Mouse (Mus musculus): Measurements from ENCODE around the gene Chat. TPM values are rescaled to one million over a fixed set of nuclear protein-coding genes. Genes with fewer than 3 reads are reported as not detected.

Gene Chat
- not detected for total RNA-seq (2021)

GRCm38 (mm10) chr14:32465889-32466288 is at the start of gene Chat:
Gene Chat (minus strand): TSS chr14:32465989.
- DNase-seq: no peak

GRCm38 (mm10) chr14:32513336-32514032 is 47.7 kb upstream of the Chat start, which contains the start of gene Ercc6:
Gene Ercc6 (plus strand): TSS chr14:32513521.
- DNase-seq: peak; percentile 90 to 91

GRCm38 (mm10) chr14:32512912-32513311 is 47.1 kb upstream of the Chat start:
- DNase-seq: no peak

DNA sequence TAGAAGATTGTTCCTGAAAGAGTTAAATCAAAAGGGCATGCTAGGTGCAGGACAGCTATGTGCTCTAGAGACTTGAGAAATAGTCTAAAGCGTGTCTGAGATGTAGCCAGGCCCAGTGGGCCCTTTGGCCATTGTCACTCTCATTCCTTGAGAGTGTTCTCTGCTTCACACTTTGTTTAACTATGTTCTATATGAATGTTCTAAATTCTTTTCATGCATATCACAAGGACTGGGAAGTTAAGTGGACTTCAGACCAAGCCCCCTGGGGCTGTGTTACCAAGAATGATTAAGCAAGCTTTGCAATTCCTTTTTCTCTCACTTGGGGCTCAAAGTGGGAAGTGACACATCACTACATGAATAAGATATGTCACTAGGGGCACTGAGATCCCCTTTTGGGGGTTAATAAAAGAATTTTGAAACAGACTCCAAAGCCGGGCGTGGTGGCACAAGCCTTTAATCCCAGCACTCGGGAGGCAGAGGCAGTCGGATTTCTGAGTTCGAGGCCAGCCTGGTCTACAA is 43.7 kb upstream of the Chat start:
- DNase-seq: no peak

GRCm38 (mm10) chr14:32508105-32508835 is 42.5 kb upstream of the Chat start:
- no peak for DNase-seq

DNA sequence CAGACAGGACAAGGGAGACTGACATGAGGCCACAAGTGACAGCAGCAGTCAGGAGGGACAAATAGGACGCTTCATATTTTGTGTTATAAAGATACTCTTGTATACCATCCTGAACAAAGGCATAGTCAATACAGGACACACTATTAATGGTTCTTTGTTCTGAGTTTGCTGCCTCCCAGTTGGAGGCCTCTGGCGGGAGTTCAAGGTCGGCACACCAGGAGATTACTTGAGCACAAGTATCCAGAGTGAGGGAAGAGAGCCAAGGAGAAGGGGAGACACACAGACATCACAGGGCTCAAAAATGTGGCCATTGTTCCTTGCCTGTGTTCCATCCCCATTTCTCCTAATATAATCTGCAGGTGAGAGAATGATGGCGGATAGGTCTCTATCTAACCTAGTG is 41.4 kb upstream of the Chat start:
- no peak for DNase-seq

GRCm38 (mm10) chr14:32506329-32506728 is 40.5 kb upstream of the Chat start:
- no peak for DNase-seq

DNA sequence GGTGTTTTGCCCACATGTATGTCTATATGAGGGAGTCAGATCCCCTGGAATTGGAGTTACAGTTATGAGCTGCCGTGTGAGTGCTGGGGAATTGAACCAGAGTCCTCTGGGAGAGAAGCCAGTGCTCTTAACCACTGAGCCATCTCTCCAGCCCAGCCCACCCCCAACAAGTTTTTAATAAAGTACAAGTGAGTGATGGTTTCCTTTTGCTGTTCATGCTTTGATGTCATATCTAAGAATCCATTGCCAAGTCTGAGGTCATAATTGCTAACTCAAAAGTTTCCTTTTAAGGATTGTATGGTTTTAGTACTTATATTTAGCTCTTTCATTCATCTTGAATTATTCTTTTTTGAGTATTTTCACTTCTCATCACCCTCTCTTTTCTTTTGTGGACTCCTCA is 38.1 kb upstream of the Chat start:
- no peak for DNase-seq

GRCm38 (mm10) chr14:32502764-32503688 is 37.2 kb upstream of the Chat start:
- DNase-seq: no peak

- DNase-seq: no peak
Observed at GRCm38 (mm10) chr14:32501303-32501702, 35.5 kb upstream of the Chat start.

DNA sequence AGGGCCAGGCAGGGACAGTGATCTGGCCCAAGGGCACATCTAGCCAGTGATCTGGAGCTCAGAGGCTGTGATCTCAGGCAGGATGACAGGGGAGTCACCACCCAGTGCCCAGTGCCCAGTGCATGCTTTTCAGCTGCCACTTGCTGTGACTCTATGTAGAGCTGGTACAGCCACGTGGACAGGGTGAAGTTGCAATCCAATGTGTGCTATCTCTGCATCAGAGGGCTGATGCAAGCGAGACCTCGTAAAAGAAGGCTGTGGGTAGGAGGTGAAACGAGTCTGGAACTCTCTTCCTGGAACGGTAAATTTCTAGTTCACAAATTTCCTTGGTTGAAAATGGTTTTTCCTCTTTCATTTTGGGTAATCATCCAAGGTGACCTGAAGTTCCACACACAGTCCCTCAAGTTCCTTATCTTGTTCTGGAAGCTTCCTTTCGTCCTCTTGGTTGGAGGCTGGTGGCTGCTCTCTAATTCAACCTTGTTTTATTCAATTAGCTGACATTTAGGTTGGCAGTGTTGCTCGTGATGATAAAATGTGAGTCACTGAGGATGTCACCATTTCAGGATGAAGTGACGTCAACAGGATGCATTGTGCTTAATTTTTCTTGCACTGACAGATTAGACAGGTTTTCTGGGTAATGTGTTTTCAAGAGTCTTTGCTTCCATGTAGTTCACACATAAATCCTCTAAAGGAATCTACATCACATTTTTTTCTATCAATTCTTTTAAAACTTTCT is 30.5 kb upstream of the Chat start:
- DNase-seq: no peak

DNA sequence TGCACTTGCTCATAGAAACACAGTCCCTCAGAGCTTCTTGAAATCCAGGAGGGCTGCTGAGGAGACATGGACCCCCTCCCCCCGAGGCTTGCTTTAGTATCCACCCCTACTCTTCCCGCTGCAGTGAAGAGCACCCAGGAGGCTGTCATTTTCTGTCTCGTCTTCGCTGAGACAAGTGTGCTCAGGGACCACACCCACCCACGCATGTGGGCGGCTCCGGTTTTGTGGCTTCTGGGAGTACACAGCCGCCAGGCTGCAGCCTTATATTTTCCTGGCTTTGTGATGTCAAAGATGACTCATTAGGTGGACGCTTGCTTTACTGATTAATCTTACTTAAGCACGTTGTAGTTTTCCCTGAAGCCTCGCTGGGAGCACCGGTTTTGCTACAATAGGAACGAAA is 26.7 kb upstream of the Chat start:
- peak in 1 of 2 experiments; percentile 9 for DNase-seq

DNA sequence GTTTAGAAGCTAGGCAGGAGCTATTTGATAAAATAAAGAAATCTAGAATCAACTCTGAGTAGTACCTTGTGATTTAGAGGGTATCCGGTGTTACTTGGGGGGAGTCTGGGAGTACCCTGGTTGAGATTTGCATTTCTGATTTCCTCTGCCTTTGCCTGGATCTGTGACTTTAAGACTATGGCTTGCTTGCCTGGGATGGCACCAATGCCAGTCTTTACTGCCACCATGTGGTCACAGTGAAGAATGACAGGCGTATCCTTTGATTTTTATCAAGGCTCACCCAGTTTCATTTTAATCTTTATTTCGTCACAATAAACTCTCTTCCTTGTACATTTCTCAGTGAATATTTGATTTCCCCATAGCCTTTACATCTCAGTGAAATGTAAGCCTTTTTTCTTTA is 16.3 kb upstream of the Chat start:
- DNase-seq: no peak

- DNase-seq: no peak
Observed at GRCm38 (mm10) chr14:32477581-32477980, 11.8 kb upstream of the Chat start.

DNA sequence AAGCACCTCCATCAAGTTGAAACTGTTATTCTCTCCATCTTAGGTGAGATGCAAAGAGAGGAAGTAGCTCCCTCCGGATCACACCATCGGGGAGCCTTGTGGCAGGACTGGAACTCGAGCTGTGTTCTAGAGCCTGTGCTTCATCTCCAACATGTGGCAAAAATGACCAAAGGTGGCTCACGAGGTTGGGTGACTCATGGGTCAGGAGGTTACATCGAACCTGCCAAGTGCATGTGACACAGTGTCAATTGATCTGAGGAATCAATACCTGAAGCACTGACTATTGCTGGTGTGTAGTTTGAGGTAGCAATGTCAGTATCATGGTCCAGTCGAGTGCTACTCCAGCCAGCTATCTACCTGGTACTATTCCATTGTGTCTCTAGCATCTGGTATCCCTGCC is 10.8 kb upstream of the Chat start:
- no peak for DNase-seq

DNA sequence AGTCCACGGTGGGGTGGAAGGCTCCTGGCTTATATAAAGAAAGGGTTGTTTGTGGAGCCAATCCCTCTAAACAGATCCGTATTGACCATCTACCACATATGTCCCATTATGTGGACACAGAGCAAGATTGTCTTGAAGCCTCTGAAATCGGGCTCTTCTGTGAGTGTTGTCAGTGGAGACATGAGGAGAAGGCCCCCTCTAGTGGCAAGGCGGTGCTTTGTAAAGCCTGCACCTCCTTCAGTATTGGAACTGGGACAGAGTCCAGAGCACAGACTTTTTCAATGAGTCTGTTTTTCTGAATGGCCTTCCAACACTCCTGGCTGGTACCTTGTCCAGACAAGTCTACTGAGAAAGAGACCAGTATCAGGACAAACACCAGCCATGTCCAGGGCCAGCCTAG is 7.2 kb upstream of the Chat start:
- DNase-seq: peak; percentile 45 to 51

DNA sequence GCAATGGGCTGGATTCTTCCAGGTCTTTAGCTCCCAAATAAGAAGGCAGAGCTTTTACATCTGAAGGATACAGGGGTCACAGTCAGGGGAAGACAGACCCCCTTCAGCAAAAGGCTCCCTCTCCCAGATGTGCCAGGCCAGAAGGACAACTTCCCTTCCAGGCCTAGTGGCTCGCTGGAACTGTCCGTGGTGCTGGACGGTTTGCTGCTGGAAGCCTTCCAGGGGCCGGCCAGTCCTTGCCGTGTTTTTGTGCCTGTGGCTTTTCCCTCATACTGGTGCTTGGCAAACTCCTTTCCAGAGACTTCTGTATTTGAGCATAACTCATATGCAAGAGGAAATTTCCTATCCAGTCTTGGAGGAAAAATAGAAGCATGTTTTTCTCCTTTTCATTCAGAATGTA is 1.8 kb upstream of the Chat start:
- no peak for DNase-seq

DNA sequence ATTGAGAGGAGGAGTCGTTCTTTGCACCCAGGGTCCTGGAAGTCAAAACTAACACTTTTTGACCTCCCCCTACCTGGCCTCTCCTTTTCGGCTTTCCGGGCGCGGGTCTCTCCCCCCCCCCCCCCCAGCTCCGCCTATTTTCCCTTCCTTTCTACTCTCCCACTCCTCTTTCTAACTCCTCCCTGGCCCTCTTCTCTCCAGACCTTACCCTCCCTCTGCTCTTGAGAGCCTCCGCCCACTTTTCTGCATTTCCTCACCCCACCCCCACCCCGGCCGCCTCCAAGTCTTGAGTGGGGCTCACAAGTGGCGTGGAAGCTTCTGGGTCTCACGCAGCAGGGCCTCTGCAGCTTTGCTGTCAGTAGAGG is 301 bp downstream of the Chat start:
- no peak for DNase-seq

DNA sequence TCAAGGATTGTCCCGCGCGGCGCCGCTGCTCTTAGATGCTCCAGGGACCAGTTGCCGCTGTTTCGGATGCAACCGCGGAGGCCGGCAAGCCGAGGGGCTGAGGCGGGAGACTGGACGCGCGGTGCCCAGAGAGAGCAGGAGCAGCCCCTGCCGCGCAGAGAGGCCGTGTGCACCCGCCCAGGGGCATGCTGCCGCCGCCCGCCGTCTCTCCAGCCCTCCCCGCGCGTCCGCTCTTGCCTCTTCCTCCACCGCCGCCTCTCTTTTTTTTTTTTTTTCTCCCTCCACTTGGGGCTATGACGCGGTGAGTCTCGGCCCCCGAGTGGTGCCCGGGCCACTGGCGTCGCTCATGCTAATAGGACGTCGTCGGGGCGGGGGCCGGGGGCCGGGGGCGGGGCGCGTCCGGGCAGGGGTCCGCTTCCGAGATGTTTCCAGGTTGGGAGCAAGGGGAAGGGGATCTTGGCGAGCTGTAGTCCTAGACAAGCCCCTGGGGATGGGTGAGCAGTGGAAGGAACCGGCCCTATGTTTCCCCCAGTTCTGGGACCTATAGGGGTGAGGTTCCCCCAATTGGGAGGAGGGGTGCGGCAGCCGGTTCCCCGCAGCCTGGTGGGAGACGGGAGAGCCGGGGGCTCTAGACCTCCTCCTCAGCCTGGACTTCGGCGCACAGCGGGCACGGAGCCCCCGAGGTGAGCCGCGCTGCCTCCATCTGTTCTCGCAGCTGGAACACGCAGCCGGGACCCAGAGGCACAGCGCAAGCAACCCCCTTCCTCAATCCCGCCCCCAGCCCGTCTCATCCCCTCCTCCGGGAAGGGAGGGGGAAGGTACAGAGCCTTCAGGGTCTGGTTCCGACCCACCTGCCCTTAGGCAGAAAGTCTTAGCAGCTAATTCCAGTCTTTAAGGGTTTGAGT is 936 bp downstream of the Chat start, which contains the start of gene Slc18a3:
TSS of gene Slc18a3 (minus strand) at position 250 of the 905 bp plus-strand sequence.
- no peak for DNase-seq

GRCm38 (mm10) chr14:32463211-32464040 is 2.4 kb downstream of the Chat start:
- no peak for DNase-seq
